Mouse (Mus musculus) CH12.LX (cell line): ENCODE results near the gene Syne4. TPM values are rescaled to one million over a fixed set of nuclear protein-coding genes. Genes with fewer than 3 reads are reported as not detected.

ENCODE experiments used
- DNase-seq: peaks from one replicate; pipeline ENCODE4 v3.0.0-alpha.2; 2013; ENCODE audit errors: extremely low read depth
- H3K27ac ChIP-seq: 2 replicates; pipeline ENCODE4 v1.5.1; 2012; ENCODE audit warnings: low read depth, mild to moderate bottlenecking, control low read depth, moderate library complexity; ENCODE audit not compliant: insufficient read depth
- H3K27me3 ChIP-seq: replicated peaks from 2 replicates; pipeline ENCODE3; 2012; ENCODE audit warnings: inconsistent platforms
- H3K36me3 ChIP-seq, 2 experiments: replicated peaks in 1 of 2; 2 replicates each; pipeline versions ENCODE3 to v1.6.1; 2012; ENCODE audit warnings: inconsistent platforms in 1 of 2, low read length in 1 of 2, mild to moderate bottlenecking in 1 of 2, mixed read lengths in 1 of 2, moderate library complexity in 1 of 2; ENCODE audit not compliant: control insufficient read depth in 1 of 2, insufficient read depth in 1 of 2
- H3K4me1 ChIP-seq, 2 experiments: 2 replicates each; pipeline ENCODE4 v1.6.1; 2012; ENCODE audit warnings: inconsistent platforms in 1 of 2, moderate library complexity in 1 of 2; ENCODE audit not compliant: insufficient read depth in 2 of 2, control insufficient read depth in 1 of 2
- H3K4me2 ChIP-seq: 2 replicates; pipeline ENCODE4 v1.6.1; 2012; ENCODE audit warnings: low read depth, mild to moderate bottlenecking, control low read depth; ENCODE audit not compliant: poor library complexity, insufficient read depth, severe bottlenecking
- H3K4me3 ChIP-seq, 3 experiments: fragments of 150-350 bp in 1 of 3; sonication (generic) in 1 of 3; replicated peaks in 1 of 3; 2 replicates each; pipeline versions ENCODE3 to v1.5.1; 2011 to 2012; ENCODE audit warnings: low read depth in 2 of 3, low read length in 2 of 3, mild to moderate bottlenecking in 2 of 3, moderate library complexity in 2 of 3, control low read depth in 1 of 3, improper control_type of control experiment in 1 of 3, inconsistent platforms in 1 of 3, mixed read lengths in 1 of 3; ENCODE audit not compliant: poor library complexity in 1 of 3
- H3K79me2 ChIP-seq: replicated peaks from 2 replicates; pipeline ENCODE4 v1.6.1; 2012; ENCODE audit warnings: mild to moderate bottlenecking, moderate library complexity; ENCODE audit not compliant: control insufficient read depth, poor library complexity, insufficient read depth, severe bottlenecking; ENCODE audit errors: extremely low read depth
- H3K9ac ChIP-seq: 2 replicates; pipeline ENCODE4 v1.6.1; 2012; ENCODE audit warnings: low read depth, mild to moderate bottlenecking, control low read depth, moderate library complexity; ENCODE audit not compliant: insufficient read depth
- H3K9me3 ChIP-seq: replicated peaks from 2 replicates; pipeline ENCODE3; 2012; ENCODE audit warnings: low read length, inconsistent platforms, mixed read lengths
- BHLHE40 ChIP-seq: IDR thresholded peaks from 2 replicates; pipeline ENCODE4 v1.6.1; 2011; ENCODE audit warnings: mild to moderate bottlenecking, low read depth, low read length, improper control_type of control experiment
- CHD1 ChIP-seq: IDR thresholded peaks from 2 replicates; pipeline ENCODE4 v1.6.1; 2012; ENCODE audit warnings: low read depth, low read length, improper control_type of control experiment, inconsistent platforms
- CHD2 ChIP-seq: IDR thresholded peaks from 2 replicates; pipeline ENCODE4 v1.6.1; 2011; ENCODE audit warnings: low read length, improper control_type of control experiment
- CTCF ChIP-seq, 2 experiments: IDR thresholded peaks in 1 of 2; conservative IDR thresholded peaks in 1 of 2; 2 replicates each; pipeline ENCODE4 v1.5.1; 2011 to 2012; ENCODE audit warnings: low read depth in 2 of 2, low read length in 2 of 2, improper control_type of control experiment in 1 of 2, inconsistent platforms in 1 of 2, mild to moderate bottlenecking in 1 of 2, moderate library complexity in 1 of 2
- ELF1 ChIP-seq: IDR thresholded peaks from 2 replicates; pipeline ENCODE4 v1.6.1; 2014; ENCODE audit warnings: low read depth, mild to moderate bottlenecking, inconsistent platforms, low read length, improper control_type of control experiment
- EP300 ChIP-seq: IDR thresholded peaks from 2 replicates; pipeline ENCODE4 v1.6.1; 2011; ENCODE audit warnings: low read length, improper control_type of control experiment
- ETS1 ChIP-seq: conservative IDR thresholded peaks from 2 replicates; pipeline ENCODE4 v1.6.1; 2012; ENCODE audit warnings: low read depth, mild to moderate bottlenecking, inconsistent platforms, low read length, improper control_type of control experiment, moderate library complexity
- GABPA ChIP-seq: IDR thresholded peaks from 2 replicates; pipeline ENCODE4 v1.6.1; 2012; ENCODE audit warnings: low read depth, low read length, improper control_type of control experiment, inconsistent platforms; ENCODE audit not compliant: insufficient replicate concordance
- HCFC1 ChIP-seq: IDR thresholded peaks from 2 replicates; pipeline ENCODE4 v1.6.1; 2012; ENCODE audit warnings: low read depth, mild to moderate bottlenecking, inconsistent platforms, low read length, improper control_type of control experiment
- IRF4 ChIP-seq: IDR thresholded peaks from 2 replicates; pipeline ENCODE4 v1.6.1; 2014; ENCODE audit warnings: low read depth, mild to moderate bottlenecking, inconsistent platforms, low read length, improper control_type of control experiment
- JUN ChIP-seq: IDR thresholded peaks from 2 replicates; pipeline ENCODE4 v1.6.1; 2011; ENCODE audit warnings: low read depth, mild to moderate bottlenecking, low read length, improper control_type of control experiment, moderate library complexity; ENCODE audit not compliant: insufficient read depth
- JUND ChIP-seq: conservative IDR thresholded peaks from 2 replicates; pipeline ENCODE4 v1.6.1; 2011; ENCODE audit warnings: low read depth, low read length, improper control_type of control experiment
- KAT2A ChIP-seq: IDR thresholded peaks from 2 replicates; pipeline ENCODE4 v1.6.1; 2012; ENCODE audit warnings: low read length, improper control_type of control experiment, inconsistent platforms; ENCODE audit not compliant: insufficient replicate concordance
- MAFK ChIP-seq: IDR thresholded peaks from 2 replicates; pipeline ENCODE4 v1.6.1; 2011; ENCODE audit warnings: low read length, improper control_type of control experiment; ENCODE audit not compliant: insufficient replicate concordance
- MAX ChIP-seq: IDR thresholded peaks from 2 replicates; pipeline ENCODE4 v1.6.1; 2011; ENCODE audit warnings: low read length, improper control_type of control experiment
- MAZ ChIP-seq: IDR thresholded peaks from 2 replicates; pipeline ENCODE4 v1.6.1; 2012; ENCODE audit warnings: low read depth, mild to moderate bottlenecking, inconsistent platforms, low read length, improper control_type of control experiment, moderate library complexity
- MEF2A ChIP-seq: IDR thresholded peaks from 2 replicates; pipeline ENCODE4 v1.6.1; 2014; ENCODE audit warnings: low read depth, mild to moderate bottlenecking, inconsistent platforms, low read length, improper control_type of control experiment, borderline replicate concordance
- MXI1 ChIP-seq: IDR thresholded peaks from 2 replicates; pipeline ENCODE4 v1.6.1; 2011; ENCODE audit warnings: mild to moderate bottlenecking, low read depth, low read length, improper control_type of control experiment
- MYC ChIP-seq: IDR thresholded peaks from 2 replicates; pipeline ENCODE4 v1.6.1; 2011; ENCODE audit warnings: low read depth, mild to moderate bottlenecking, improper control_type of control experiment, low read length
- NELFE ChIP-seq: IDR thresholded peaks from 2 replicates; pipeline ENCODE4 v1.6.1; 2011; ENCODE audit warnings: low read depth, low read length, improper control_type of control experiment
- NRF1 ChIP-seq: IDR thresholded peaks from 2 replicates; pipeline ENCODE4 v1.6.1; 2014; ENCODE audit warnings: low read depth, mild to moderate bottlenecking, inconsistent platforms, low read length, improper control_type of control experiment, moderate library complexity
- SIN3A ChIP-seq: IDR thresholded peaks from 2 replicates; pipeline ENCODE4 v1.6.1; 2012; ENCODE audit warnings: low read length, improper control_type of control experiment, inconsistent platforms
- SMC3 ChIP-seq: IDR thresholded peaks from 2 replicates; pipeline ENCODE4 v1.6.1; 2011; ENCODE audit warnings: low read depth, low read length, improper control_type of control experiment
- TCF12 ChIP-seq: IDR thresholded peaks from 2 replicates; pipeline ENCODE4 v1.6.1; 2014; ENCODE audit warnings: low read depth, mild to moderate bottlenecking, inconsistent platforms, low read length, improper control_type of control experiment
- USF1 ChIP-seq: IDR thresholded peaks from 2 replicates; pipeline ENCODE4 v1.6.1; 2014; ENCODE audit warnings: low read depth, mild to moderate bottlenecking, inconsistent platforms, low read length, improper control_type of control experiment
- USF2 ChIP-seq: conservative IDR thresholded peaks from 2 replicates; pipeline ENCODE4 v1.6.1; 2011; ENCODE audit warnings: low read depth, low read length, improper control_type of control experiment
- ZC3H11A ChIP-seq: IDR thresholded peaks from 2 replicates; pipeline ENCODE4 v1.6.1; 2012; ENCODE audit warnings: low read depth, mild to moderate bottlenecking, inconsistent platforms, low read length, improper control_type of control experiment
- dilution Hi-C: fragments of 300-500 bp; cut with MboI; formaldehyde crosslinking; loops from 2 replicates; pipeline ENCODE4 v1.14.3; 2020; ENCODE audit warnings: low sequenced_read_pairs; ENCODE audit not compliant: extremely low pct_unique_long_range_greater_than_20kb, extremely low pct_ligation_motif_present
- in situ Hi-C: fragments of 300-500 bp; cut with MboI; formaldehyde crosslinking; loops from 3 replicates; pipeline ENCODE4 v1.14.3; 2019; ENCODE audit warnings: low sequenced_read_pairs, low pct_ligation_motif_present, low pct_unique_long_range_greater_than_20kb, mixed read lengths
- polyA plus RNA-seq: library from polyadenylated mRNA; unstranded; fragments of >175 nt; gene quantifications from 2 replicates; pipeline ENCODE4 v1.2.1, GENCODE M21; 2012; ENCODE audit warnings: low read depth; ENCODE audit not compliant: insufficient read length
- total RNA-seq, 2 experiments: library from RNA; depleted of rRNA; stranded (reverse); fragments of 300-350 nt in 1 of 2; fragments of >200 nt in 1 of 2; gene quantifications; 2 replicates each; pipeline ENCODE4 v1.2.3; 2012 to 2014

Gene Syne4
- total and polyA plus RNA-seq, 3 experiments, result 0.70 to 3.1 (median 1.9) TPM

DNA sequence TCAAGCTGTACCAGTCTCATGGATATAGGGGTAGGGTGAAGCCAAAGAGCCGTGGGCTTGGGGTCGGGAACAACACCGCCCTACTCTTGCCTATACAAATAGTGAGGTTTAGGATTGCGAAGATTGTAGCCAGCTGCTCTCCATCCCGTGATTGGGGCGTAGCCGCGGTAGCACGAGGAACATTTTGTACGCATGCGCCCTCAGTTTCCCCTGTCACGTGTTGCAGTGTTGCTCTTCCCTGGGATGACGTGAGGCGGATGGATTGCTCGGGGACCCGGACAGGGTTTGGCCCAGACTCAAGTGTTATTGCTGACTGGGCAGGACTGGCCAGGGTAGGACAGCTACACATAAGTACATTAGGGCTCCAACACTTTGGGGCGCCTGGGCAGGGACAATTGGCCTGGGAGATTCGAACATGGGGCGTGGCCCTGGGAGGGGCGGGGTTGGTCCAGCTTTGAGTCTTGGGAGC, 33.9 kb upstream of the Syne4 start:
- Histone ChIP-seq H3K27ac (peak overlapping the region; percentile 97), H3K4me1 (peaks cover 5 to 26% of the 10 kb centered on the region in 2 experiments), H3K27me3 (peaks cover 2% of the 10 kb centered on the region), H3K79me2 (peaks cover 5% of the 10 kb centered on the region; the same call in 1 of the 2 replicates), H3K4me3 (peak overlapping the region; percentile 54 to 76 (median 72)), H3K4me2 (peak overlapping the region; percentile 60), H3K9ac (peak overlapping the region; percentile 80), H3K9me3 (no peaks in the 10 kb centered on the region), H3K36me3 (peaks cover 0 to 10% of the 10 kb centered on the region in 2 experiments)
- dilution Hi-C loops (no loop called here), in situ Hi-C loops (no loop called here)
- peak; percentile 89 for DNase-seq
- peak; percentile 82; the same call in 1 of the 2 replicates for TF ChIP-seq SIN3A
- no peak; the same call in 1 of the 2 replicates for TF ChIP-seq CHD2
- TF ChIP-seq MAZ, result 0 out of 2 replicates have a peak, but pooled peaks have one; percentile 46
- TF ChIP-seq MYC, result peak; percentile 74
- no peak for TF ChIP-seq EP300
- TF ChIP-seq ELF1, result no peak; the same call in 1 of the 2 replicates
- 0 out of 2 replicates have a peak, but pooled peaks have one; percentile 25 for TF ChIP-seq MEF2A
- TF ChIP-seq BHLHE40, result peak; percentile 86
- no peak for TF ChIP-seq JUND
- TF ChIP-seq CHD1, result peak; percentile 87
- TF ChIP-seq ZC3H11A, result no peak
- TF ChIP-seq USF2, result peak; percentile 94
- peak; percentile 32 for TF ChIP-seq ETS1
- peak; percentile 93 for TF ChIP-seq USF1
- no peak for TF ChIP-seq CTCF (conservative IDR thresholded peaks at IDR 0.05 in 1 of 2, IDR thresholded peaks at IDR 0.05 in 1 of 2; ENCODE audit: low read depth in 2 of 2, low read length in 2 of 2)
- peak; percentile 75 for TF ChIP-seq MAFK
- no peak for TF ChIP-seq GABPA
- TF ChIP-seq MAX, result peak; percentile 98
- TF ChIP-seq NRF1, result peak; percentile 83
- 0 out of 2 replicates have a peak, but pooled peaks have one; percentile 13 for TF ChIP-seq HCFC1
- TF ChIP-seq IRF4, result no peak
- no peak for TF ChIP-seq SMC3
- TF ChIP-seq KAT2A, result 0 out of 2 replicates have a peak, but pooled peaks have one; percentile 27
- TF ChIP-seq JUN, result no peak
- 0 out of 2 replicates have a peak, but pooled peaks have one; percentile 45 for TF ChIP-seq TCF12
- peak; percentile 88 for TF ChIP-seq MXI1
- TF ChIP-seq NELFE, result peak; percentile 15; the same call in 1 of the 2 replicates
- TF ChIP-seq, all 38 proteins: peak for 17
